Mouse (Mus musculus) embryonic facial prominence, embryonic 12.5 days (tissue): ENCODE results near the gene Plekho2. TPM values are rescaled to one million over a fixed set of nuclear protein-coding genes. Genes with fewer than 3 reads are reported as not detected.

Source experiments
- ATAC-seq: fragments of 200-750 bp; cut with Nextera tagmentation; 2 replicates; pipeline ENCODE4 v1.8.0; 2017; ENCODE audit not compliant: insufficient number of reproducible peaks, insufficient read depth, low FRiP score, low TSS enrichment
- H3K27ac ChIP-seq: fragments of 300-500 bp; sonication (generic); 2 replicates; pipeline ENCODE4 v1.5.1; 2016; ENCODE audit warnings: mild to moderate bottlenecking
- H3K27me3 ChIP-seq: fragments of 300-500 bp; sonication (generic); 2 replicates; pipeline ENCODE4 v1.6.1; 2016; ENCODE audit warnings: mild to moderate bottlenecking, moderate library complexity
- H3K36me3 ChIP-seq: fragments of 300-500 bp; sonication (generic); 2 replicates; pipeline ENCODE4 v1.6.1; 2016; ENCODE audit warnings: mild to moderate bottlenecking
- H3K4me1 ChIP-seq: fragments of 300-500 bp; sonication (generic); 2 replicates; pipeline ENCODE4 v1.6.1; 2016
- H3K4me2 ChIP-seq: fragments of 300-500 bp; sonication (generic); replicated peaks from 2 replicates; pipeline ENCODE4 v1.6.1; 2016; ENCODE audit warnings: mild to moderate bottlenecking, moderate library complexity
- H3K4me3 ChIP-seq: fragments of 300-500 bp; sonication (generic); 2 replicates; pipeline ENCODE4 v1.5.1; 2016; ENCODE audit warnings: mild to moderate bottlenecking
- H3K9ac ChIP-seq: fragments of 300-500 bp; sonication (generic); 2 replicates; pipeline ENCODE4 v1.6.1; 2016; ENCODE audit warnings: mild to moderate bottlenecking, moderate library complexity
- H3K9me3 ChIP-seq: fragments of 300-500 bp; sonication (generic); 2 replicates; pipeline ENCODE4 v1.6.1; 2016; ENCODE audit warnings: mild to moderate bottlenecking, moderate library complexity
- WGBS: fragments of 180-500 bp; shearing (Covaris S2); methylation state at CpG from one replicate; pipeline ENCODE4 v1.1.7; 2016; 5-methylcytosine and 5-hydroxymethylcytosine counted together
- polyA plus RNA-seq: library from polyadenylated mRNA; unstranded; fragments of >200 nt; fragmentation: Nextera tagmentation; extraction: Ambion mirVana; gene quantifications from 2 replicates; pipeline ENCODE4 v1.2.1, GENCODE M21; 2016

Gene Plekho2
- polyA plus RNA-seq, 1 experiment from 2014 or later: 14.6 TPM

DNA sequence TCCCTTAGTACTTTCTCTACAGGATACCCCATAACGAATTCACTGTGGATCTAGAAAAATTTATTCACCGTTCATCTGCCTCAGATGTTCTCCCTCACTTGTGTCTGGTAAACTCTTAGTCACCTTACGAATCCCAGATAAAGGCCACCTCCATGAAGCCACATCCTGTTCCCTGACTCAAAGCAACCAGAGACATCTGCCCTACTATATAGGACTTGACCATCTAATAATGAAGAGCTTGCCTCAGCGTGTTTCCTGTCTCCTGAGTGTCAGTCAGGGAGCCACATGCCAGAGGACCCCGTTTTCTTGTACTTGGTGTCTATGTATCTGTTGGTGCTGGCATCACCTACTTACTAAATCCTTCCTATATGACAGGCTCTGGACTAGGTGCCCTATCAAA, 30.2 kb downstream of the Plekho2 start:
- no peaks in the 10 kb centered on the region for H3K9me3 ChIP-seq
- ATAC-seq: no peak
- peaks cover 29% of the 10 kb centered on the region for H3K4me1 ChIP-seq
- H3K4me3 ChIP-seq: no peak overlapping the region
- 85% methylated on average over 5 of the region's 5 CpGs for WGBS
- H3K4me2 ChIP-seq: no peak overlapping the region
- no peak overlapping the region for H3K9ac ChIP-seq
- H3K27ac ChIP-seq: no peak overlapping the region
- peaks cover 5% of the 10 kb centered on the region for H3K36me3 ChIP-seq
- H3K27me3 ChIP-seq: no peaks in the 10 kb centered on the region

DNA sequence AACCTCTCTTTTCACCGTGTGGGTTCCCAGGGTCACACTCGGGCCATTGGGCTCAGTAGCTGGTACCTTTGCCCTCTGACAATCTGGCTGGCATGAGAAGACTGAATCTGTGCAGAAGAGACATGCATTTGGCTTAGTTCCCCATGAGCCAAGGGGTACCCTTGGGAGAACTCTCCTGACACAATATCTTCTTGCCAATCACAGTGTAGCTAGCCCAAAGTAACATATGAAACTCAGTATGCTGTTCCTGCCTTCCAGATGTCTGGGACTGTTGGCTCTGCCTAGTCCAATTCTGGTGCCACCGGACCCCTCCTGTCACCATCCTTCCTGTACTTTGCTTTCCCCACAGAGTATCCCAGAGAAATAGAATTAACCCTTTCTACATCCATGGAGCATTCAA, 30.7 kb downstream of the Plekho2 start:
- H3K9ac ChIP-seq: no peak overlapping the region
- H3K27me3 ChIP-seq: no peaks in the 10 kb centered on the region
- no peak overlapping the region for H3K27ac ChIP-seq
- no peak overlapping the region for H3K4me2 ChIP-seq
- H3K36me3 ChIP-seq: peaks cover 5% of the 10 kb centered on the region
- ATAC-seq: no peak
- 71% methylated on average over 3 of the region's 3 CpGs for WGBS
- peaks cover 27% of the 10 kb centered on the region for H3K4me1 ChIP-seq
- no peaks in the 10 kb centered on the region for H3K9me3 ChIP-seq
- no peak overlapping the region for H3K4me3 ChIP-seq

DNA sequence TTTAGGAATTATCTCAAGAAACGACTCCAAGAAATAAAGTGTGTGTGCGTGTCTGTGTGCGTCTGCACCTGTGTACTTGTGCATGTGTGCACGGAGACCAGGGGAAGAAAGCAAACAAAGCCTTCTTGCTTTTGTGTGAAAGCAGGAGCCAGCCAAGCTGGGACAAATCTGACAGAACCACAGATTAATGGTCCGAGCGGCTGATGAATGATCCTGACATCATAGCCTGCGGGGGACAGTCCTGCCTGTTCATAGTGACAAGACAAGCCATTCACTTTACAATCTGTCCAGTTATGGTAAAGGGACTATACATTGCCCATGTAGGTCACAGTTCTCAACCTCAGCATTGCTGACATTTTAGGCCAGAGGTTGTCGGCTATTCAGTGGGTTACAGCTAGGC, 31.5 kb downstream of the Plekho2 start:
- no peak for ATAC-seq
- Histone ChIP-seq H3K4me1 (peaks cover 27% of the 10 kb centered on the region), H3K9me3 (no peaks in the 10 kb centered on the region), H3K27me3 (no peaks in the 10 kb centered on the region), H3K9ac (no peak overlapping the region), H3K36me3 (peaks cover 5% of the 10 kb centered on the region), H3K4me3 (no peak overlapping the region), H3K27ac (no peak overlapping the region), H3K4me2 (no peak overlapping the region)
- 76% methylated on average over 8 of the region's 8 CpGs for WGBS

DNA sequence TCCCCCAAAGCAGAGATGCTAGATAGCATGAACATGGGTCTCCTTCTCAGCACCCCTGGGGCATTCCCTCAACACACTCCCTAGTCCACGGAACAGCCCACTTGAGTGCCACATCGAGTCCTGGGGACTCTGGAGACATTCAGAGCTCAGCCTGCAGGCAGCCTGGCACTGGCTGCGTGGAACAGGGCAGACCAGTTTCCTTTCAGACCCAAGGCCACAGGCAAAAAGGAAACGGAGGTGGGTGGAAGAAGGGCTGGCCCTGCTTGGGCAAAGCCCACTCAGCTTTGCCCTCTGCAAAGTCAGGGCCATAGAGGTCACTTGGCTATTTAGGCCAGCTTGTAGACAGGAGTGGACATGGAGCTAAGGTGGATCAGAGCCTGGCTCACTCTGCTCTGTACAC, 32.0 kb downstream of the Plekho2 start:
- no peak overlapping the region for H3K4me3 ChIP-seq
- ATAC-seq: no peak
- H3K4me2 ChIP-seq: no peak overlapping the region
- no peak overlapping the region for H3K9ac ChIP-seq
- no peaks in the 10 kb centered on the region for H3K9me3 ChIP-seq
- H3K36me3 ChIP-seq: peaks cover 4% of the 10 kb centered on the region
- peaks cover 27% of the 10 kb centered on the region for H3K4me1 ChIP-seq
- no peak overlapping the region; the same call in 1 of the 2 replicates for H3K27ac ChIP-seq
- no peaks in the 10 kb centered on the region for H3K27me3 ChIP-seq
- WGBS: 57% methylated on average over 4 of the region's 4 CpGs

DNA sequence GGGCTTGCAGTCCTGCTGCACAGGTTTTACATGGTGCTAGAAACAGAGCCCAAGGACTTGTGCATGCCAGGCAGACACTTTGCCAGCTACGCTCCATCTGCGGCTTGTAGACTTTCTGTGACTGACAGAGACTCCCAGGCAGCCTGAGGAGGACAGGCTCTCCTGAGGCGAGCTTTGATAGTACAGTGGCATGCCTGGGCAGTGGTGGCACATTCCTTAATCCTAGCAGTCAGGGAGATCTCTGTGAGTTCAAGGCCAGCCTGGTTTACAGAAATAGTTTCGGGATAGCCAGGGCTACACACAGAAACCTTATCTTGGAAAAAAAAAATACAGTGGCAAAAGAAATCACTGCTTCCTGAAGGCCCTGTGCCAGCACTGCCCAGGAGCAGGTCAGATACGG, 32.7 kb downstream of the Plekho2 start:
- no peak overlapping the region for H3K9ac ChIP-seq
- WGBS: 84% methylated on average over 5 of the region's 5 CpGs
- H3K27ac ChIP-seq: no peak overlapping the region
- ATAC-seq: no peak
- H3K36me3 ChIP-seq: no peaks in the 10 kb centered on the region; the same call in 1 of the 2 replicates
- no peak overlapping the region for H3K4me3 ChIP-seq
- peaks cover 27% of the 10 kb centered on the region for H3K4me1 ChIP-seq
- no peaks in the 10 kb centered on the region for H3K9me3 ChIP-seq
- H3K27me3 ChIP-seq: no peaks in the 10 kb centered on the region
- no peak overlapping the region for H3K4me2 ChIP-seq

DNA sequence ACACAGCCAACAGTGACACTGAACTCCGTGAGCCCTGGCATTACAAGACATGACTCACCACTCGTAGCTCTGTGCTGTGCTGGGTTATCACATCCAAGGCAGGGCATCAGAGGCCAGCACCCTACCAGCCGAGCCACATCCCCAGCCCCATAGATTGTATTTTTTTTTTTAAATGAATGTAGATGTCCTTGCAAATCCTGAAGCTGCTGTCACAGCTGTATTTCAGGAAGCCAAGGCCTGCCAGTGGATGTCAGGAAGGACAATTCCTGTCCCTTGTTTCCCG, 33.5 kb downstream of the Plekho2 start:
- 59% methylated on average over 4 of the region's 4 CpGs for WGBS
- H3K4me2 ChIP-seq: no peak overlapping the region
- no peaks in the 10 kb centered on the region for H3K36me3 ChIP-seq
- H3K4me1 ChIP-seq: peaks cover 32% of the 10 kb centered on the region
- no peak overlapping the region for H3K27ac ChIP-seq
- no peaks in the 10 kb centered on the region for H3K27me3 ChIP-seq
- ATAC-seq: no peak
- H3K9ac ChIP-seq: no peak overlapping the region
- no peak overlapping the region for H3K4me3 ChIP-seq
- H3K9me3 ChIP-seq: no peaks in the 10 kb centered on the region

DNA sequence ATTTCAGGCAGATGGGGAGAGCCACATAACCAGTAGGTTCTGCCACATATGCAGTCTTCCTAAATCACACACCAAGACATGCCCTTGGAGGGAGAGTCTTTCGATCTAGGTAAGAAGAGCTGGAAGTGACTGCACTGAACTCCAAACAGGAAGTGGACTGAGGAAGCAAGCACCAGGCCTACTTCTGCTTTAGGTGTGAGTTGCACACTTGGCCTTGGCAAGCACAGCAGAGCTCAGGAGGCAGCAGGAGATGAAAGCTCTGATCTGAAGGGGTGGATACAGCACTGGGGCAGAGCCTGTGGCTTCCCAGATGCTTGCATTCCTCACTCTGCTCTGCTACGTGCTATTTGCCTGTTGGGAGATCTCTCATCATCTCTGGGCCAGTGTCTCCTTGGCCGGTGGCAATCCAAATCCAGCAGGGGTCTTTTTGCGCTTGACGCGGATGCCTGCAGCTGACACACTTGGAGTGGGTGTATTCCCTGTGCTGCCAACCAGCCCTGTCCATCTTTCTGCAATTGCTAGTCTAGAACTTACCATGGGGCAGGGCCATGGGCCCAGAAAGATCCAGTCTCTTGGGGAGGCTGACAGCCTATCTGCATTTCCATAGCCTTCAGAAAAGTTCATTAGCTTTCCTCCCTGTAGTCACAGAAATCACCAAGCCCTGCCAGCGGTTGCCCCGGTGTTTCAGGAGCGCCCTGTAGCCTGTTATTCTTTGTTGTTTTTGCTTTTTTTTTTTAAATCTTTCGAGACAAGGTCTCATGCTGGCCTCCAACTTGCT, 34.0 kb downstream of the Plekho2 start:
- H3K27me3 ChIP-seq: no peaks in the 10 kb centered on the region
- no peaks in the 10 kb centered on the region for H3K9me3 ChIP-seq
- no peaks in the 10 kb centered on the region for H3K36me3 ChIP-seq
- no peak overlapping the region for H3K27ac ChIP-seq
- WGBS: 76% methylated on average over 10 of the region's 10 CpGs
- H3K4me3 ChIP-seq: no peak overlapping the region
- ATAC-seq: no peak
- no peak overlapping the region for H3K9ac ChIP-seq
- H3K4me1 ChIP-seq: peaks cover 27% of the 10 kb centered on the region
- H3K4me2 ChIP-seq: no peak overlapping the region

DNA sequence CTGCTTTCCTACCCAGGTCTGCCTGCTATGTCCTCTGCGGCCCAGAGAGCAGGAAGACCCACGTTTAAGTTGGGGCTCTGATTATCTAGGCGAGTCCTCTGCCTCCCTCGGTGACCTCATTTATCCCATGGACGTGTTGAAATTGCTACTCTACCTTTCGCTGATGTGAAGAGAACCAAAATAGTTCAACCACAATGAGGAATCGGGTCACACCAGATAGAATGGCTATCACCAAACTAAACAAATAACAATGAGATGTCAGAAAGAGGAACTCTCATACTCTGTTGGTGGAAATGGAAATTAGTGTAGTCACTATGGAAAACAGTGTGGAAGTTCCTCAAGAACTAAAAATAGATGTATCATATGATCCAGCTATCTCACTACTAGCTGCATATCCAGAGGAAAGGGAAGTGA, 37.7 kb downstream of the Plekho2 start:
- H3K36me3 ChIP-seq: no peaks in the 10 kb centered on the region
- H3K4me2 ChIP-seq: no peak overlapping the region
- 84% methylated on average over 7 of the region's 7 CpGs for WGBS
- no peaks in the 10 kb centered on the region for H3K27me3 ChIP-seq
- peaks cover 12% of the 10 kb centered on the region for H3K4me1 ChIP-seq
- H3K9me3 ChIP-seq: no peaks in the 10 kb centered on the region
- no peak for ATAC-seq
- H3K4me3 ChIP-seq: no peak overlapping the region
- 0 out of 2 replicates have a peak overlapping the region, but pooled peaks have one; percentile 14 for H3K27ac ChIP-seq
- no peak overlapping the region for H3K9ac ChIP-seq

DNA sequence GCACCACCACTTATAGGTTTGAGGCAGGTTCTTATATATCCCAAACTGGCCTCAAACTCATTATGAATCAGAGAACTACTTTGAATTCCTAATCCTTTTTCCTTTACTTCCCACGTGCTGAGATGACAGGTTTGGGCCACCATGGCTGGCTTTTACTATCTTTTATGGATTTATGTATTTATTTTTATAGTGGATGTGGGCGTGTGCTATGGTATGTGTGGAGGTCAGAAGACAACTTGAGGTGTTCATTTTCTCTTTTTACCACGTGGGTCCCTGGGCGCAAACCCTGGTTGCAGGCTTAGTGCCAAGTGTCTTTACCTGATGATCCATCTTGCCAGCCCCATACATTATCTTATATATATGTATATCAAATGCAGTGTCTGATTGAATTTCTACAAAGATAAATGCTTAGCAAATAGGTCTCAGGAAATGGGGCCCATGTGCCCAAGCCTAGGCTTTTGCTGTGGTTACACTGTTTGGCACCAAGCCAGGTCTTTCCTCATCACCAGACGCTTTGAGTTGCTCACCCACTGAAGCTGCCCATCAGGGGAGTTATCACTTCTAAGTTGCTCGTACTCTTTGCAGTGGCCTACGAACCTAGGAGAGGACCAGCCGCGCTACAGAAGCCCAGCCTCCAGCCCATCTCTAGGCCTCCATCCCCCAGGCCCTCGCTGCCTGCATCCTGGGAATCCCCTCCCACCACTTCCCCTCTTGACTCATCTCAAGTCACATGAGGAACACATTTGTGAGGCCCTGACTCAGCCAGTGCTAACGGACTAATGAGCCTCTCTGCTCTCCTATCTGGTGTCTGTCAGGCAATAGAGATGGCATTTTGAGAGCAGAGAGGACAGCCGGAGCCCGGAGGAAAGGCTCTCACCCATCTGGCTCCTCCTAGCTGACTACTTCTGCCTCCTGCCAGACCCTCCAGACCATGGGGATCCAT, 38.4 kb downstream of the Plekho2 start:
- H3K27ac ChIP-seq: peak overlapping the region; percentile 14; the same call in 1 of the 2 replicates
- no peak overlapping the region for H3K4me2 ChIP-seq
- ATAC-seq: no peak
- H3K4me3 ChIP-seq: no peak overlapping the region
- 57% methylated on average over 13 of the region's 13 CpGs for WGBS
- H3K27me3 ChIP-seq: no peaks in the 10 kb centered on the region
- no peaks in the 10 kb centered on the region for H3K9me3 ChIP-seq
- peaks cover 12% of the 10 kb centered on the region for H3K4me1 ChIP-seq
- no peaks in the 10 kb centered on the region for H3K36me3 ChIP-seq
- H3K9ac ChIP-seq: no peak overlapping the region; the same call in 1 of the 2 replicates

DNA sequence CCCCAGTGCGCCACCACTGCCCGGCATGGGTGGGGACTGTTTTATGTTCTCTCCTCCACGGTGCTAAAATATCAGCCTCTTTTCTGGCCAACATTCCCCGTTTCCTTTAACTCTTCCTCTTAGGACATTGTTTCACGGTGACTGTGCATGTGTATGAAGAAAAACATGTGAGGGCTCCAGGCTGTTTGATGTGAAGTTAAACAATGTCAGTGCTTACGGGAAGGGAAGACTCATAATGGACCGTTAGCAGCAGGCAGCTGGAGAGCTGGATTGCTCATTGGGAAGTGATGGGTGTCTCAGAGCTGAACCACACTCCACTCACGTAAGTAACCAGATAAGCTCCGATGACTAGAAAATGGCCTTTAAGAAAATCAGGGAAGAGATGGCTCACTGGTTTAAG, 40.1 kb downstream of the Plekho2 start:
- WGBS: 83% methylated on average over 9 of the region's 9 CpGs
- no peak overlapping the region for H3K9ac ChIP-seq
- H3K4me1 ChIP-seq: peaks cover 8% of the 10 kb centered on the region
- no peaks in the 10 kb centered on the region for H3K27me3 ChIP-seq
- no peak overlapping the region for H3K27ac ChIP-seq
- no peak for ATAC-seq
- no peak overlapping the region for H3K4me2 ChIP-seq
- H3K36me3 ChIP-seq: no peaks in the 10 kb centered on the region
- H3K9me3 ChIP-seq: no peaks in the 10 kb centered on the region
- H3K4me3 ChIP-seq: no peak overlapping the region

DNA sequence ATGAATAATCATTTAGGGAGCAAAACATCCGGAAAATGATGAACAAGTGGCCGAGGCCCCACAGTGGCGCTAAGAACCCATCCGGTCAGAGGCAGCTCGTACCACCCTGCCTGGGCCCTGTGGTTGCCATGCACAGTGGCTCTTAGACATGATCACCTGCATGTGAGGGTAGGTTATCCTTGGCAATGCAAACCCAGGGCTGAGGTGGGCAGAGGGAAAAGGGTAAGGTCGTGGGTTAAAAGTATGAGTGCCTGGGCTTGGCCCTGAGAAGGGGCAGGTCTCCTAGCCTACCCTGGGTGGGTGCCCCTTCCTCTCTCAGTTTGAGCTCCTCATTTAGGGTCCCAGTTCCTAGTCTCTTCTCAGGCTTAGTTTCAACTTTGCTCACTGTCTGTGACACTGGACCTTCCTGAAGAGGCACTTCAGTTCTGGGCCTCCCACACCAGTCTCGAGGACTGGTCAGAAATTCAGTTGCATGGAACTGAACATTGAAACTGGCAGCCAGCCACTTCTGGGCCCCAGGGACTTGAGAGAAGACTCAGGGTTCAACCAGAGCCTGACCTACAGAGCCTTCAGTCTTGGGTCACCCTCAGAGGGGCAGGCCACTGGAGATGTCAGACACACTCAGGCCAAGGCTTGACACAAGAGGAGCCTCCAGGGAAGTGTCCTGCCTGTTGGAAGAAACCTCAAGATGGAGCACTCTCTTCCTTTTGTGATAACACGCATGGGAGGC, 41.8 kb downstream of the Plekho2 start:
- no peaks in the 10 kb centered on the region for H3K36me3 ChIP-seq
- no peaks in the 10 kb centered on the region for H3K27me3 ChIP-seq
- no peak overlapping the region for H3K4me2 ChIP-seq
- H3K9me3 ChIP-seq: no peaks in the 10 kb centered on the region
- no peak for ATAC-seq
- WGBS: 91% methylated on average over 8 of the region's 8 CpGs
- H3K4me1 ChIP-seq: peaks cover 8% of the 10 kb centered on the region
- no peak overlapping the region for H3K9ac ChIP-seq
- H3K4me3 ChIP-seq: no peak overlapping the region
- H3K27ac ChIP-seq: no peak overlapping the region
